Mouse (Mus musculus) left cerebral cortex, adult 8-10 months (tissue): ENCODE measurements around the gene Klrg1. TPM values are rescaled to one million over a fixed set of nuclear protein-coding genes. Genes with fewer than 3 reads are reported as not detected.

Source experiments
- DNase-seq, 2 experiments: peaks; one replicate each; pipeline ENCODE4 v3.0.0; 2022; ENCODE audit warnings: low spot score in 2 of 2
- total RNA-seq, 4 experiments: library from RNA; stranded (reverse); gene quantifications; 2 replicates each; pipeline ENCODE4 v1.2.4; 2022

Klrg1 gene
- total RNA-seq, 4 experiments from 2014 or later: 0.26 TPM; not detected in 3

- DNase-seq: no peak
Observed at GRCm38 (mm10) chr6:122293121-122293520, 10.4 kb upstream of the Klrg1 start.

- DNase-seq: no peak
Observed at GRCm38 (mm10) chr6:122292184-122292583, 9.5 kb upstream of the Klrg1 start.

GRCm38 (mm10) chr6:122291735-122292134 lies 9.1 kb upstream of the Klrg1 start:
- no peak for DNase-seq

GRCm38 (mm10) chr6:122291264-122291663 lies 8.6 kb upstream of the Klrg1 start:
- no peak for DNase-seq

GRCm38 (mm10) chr6:122290253-122290652 lies 7.6 kb upstream of the Klrg1 start:
- DNase-seq: no peak

GRCm38 (mm10) chr6:122289313-122289712 lies 6.6 kb upstream of the Klrg1 start:
- no peak for DNase-seq

- no peak for DNase-seq
Observed at GRCm38 (mm10) chr6:122288263-122288662, 5.6 kb upstream of the Klrg1 start.

- DNase-seq: no peak
Observed at GRCm38 (mm10) chr6:122284823-122285222, 2.1 kb upstream of the Klrg1 start.

- no peak for DNase-seq
Observed at GRCm38 (mm10) chr6:122284304-122284703, 1.6 kb upstream of the Klrg1 start.

- DNase-seq: no peak
Observed at GRCm38 (mm10) chr6:122283429-122283828, 747 bp upstream of the Klrg1 start.

GRCm38 (mm10) chr6:122276565-122276964 lies 6.1 kb downstream of the Klrg1 start:
- DNase-seq: no peak

GRCm38 (mm10) chr6:122274546-122274945 lies 8.1 kb downstream of the Klrg1 start:
- DNase-seq: no peak

GRCm38 (mm10) chr6:122270152-122270551 lies 12.5 kb downstream of the Klrg1 start:
- no peak for DNase-seq

- DNase-seq: no peak
Observed at GRCm38 (mm10) chr6:122269170-122269569, 13.5 kb downstream of the Klrg1 start.

GRCm38 (mm10) chr6:122268561-122268960 lies 14.1 kb downstream of the Klrg1 start:
- peak in 1 of 2 experiments; percentile 21 for DNase-seq

GRCm38 (mm10) chr6:122262543-122262942 lies 20.1 kb downstream of the Klrg1 start:
- no peak for DNase-seq

GRCm38 (mm10) chr6:122252146-122252545 lies 30.5 kb downstream of the Klrg1 start:
- no peak for DNase-seq

- no peak for DNase-seq
Observed at GRCm38 (mm10) chr6:122250033-122250432, 32.6 kb downstream of the Klrg1 start.

Other genes starting within 250 kb of the Klrg1 start
- 10 to 100 TPM; 81.3 to 84.8 (median 82.9) TPM for gene M6pr, start 25.8 kb upstream of the Klrg1 start, total RNA-seq
- 10 to 100 TPM; 52.8 to 60.3 (median 57.5) TPM for gene Phc1, start 57.7 kb upstream of the Klrg1 start, total RNA-seq
- gene Rimklb, start 215.9 kb upstream of the Klrg1 start, total RNA-seq: 10 to 100 TPM; 59.9 to 73.3 (median 65.8) TPM
- gene Mfap5, start 223.0 kb upstream of the Klrg1 start, total RNA-seq: 1 to 10 TPM in 1 of 4 experiments, not detected in 3; 1.3 TPM